Mouse (Mus musculus) CD4-positive, CD25-positive, alpha-beta regulatory T cell, adult 9 weeks (primary cell): Measurements from ENCODE around the gene 1700024P04Rik. TPM values are rescaled to one million over a fixed set of nuclear protein-coding genes. Genes with fewer than 3 reads are reported as not detected.

Source experiments
- polyA plus RNA-seq: library from polyadenylated mRNA; unstranded; fragments of 100-300 nt; shearing (Covaris generic); gene quantifications from one replicate; pipeline ENCODE4 v1.2.1, GENCODE M21; 2017

1700024P04Rik gene
- polyA plus RNA-seq, result not detected

DNA sequence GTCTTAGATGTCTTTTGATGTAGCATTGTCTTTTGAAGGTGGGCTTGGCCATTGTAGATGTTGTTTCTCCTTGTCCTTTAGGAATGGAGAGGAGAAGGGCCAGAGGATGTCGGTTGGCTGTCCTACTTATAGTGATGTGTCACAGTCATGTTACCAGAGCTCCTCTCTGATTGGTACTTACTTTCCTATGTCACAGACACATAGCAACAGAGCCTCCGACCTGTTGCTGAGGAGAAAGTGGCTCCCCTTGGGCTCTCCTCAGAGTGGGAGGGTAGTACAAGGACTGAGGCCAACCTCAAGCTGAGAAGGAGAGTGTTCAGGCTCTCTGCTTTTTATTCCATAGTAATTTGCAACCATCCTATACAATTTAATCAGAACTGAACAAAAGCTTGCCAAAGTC, at the start of gene 1700024P04Rik:
TSS of gene 1700024P04Rik (minus strand) at position 101 of the 400 bp plus-strand sequence.

Other genes with a start within 250 kb of the 1700024P04Rik start
- 40.2 TPM for gene Fcho2, start 169.1 kb downstream of the 1700024P04Rik start, polyA plus RNA-seq
- gene Tnpo1, start 58.2 kb downstream of the 1700024P04Rik start, polyA plus RNA-seq, result 69.1 TPM
- 0.05 TPM for gene Zfp366, start 200.3 kb upstream of the 1700024P04Rik start, polyA plus RNA-seq